Mouse (Mus musculus): ENCODE results near the gene Pigf. TPM values are rescaled to one million over a fixed set of nuclear protein-coding genes. Genes with fewer than 3 reads are reported as not detected.

Gene Pigf
- total and polyA plus RNA-seq, 3 experiments: 3.7 to 22.8 (median 14.7) TPM

- no peak for ATAC-seq (ENCODE audit: extremely low read depth, insufficient number of reproducible peaks, low FRiP score, poor library complexity, severe bottlenecking)
- DNase-seq (ENCODE audit: low spot score): no peak
- H3K27me3 ChIP-seq (ENCODE audit: insufficient read depth, low read length): peaks cover 18% of the 10 kb centered on the region
- TF ChIP-seq TAL1 (conservative IDR thresholded peaks at IDR 0.05; ENCODE audit: low read depth, low read length) (no peak), POLR2AphosphoS5 (IDR thresholded peaks at IDR 0.05; ENCODE audit: insufficient replicate concordance, low read depth, low read length) (no peak), GATA2 (IDR thresholded peaks at IDR 0.05; ENCODE audit: borderline replicate concordance, low read depth, low read length) (no peak), CTCF (IDR thresholded peaks at IDR 0.05; ENCODE audit: low read depth, low read length) (no peak), GATA1 (IDR thresholded peaks at IDR 0.05; ENCODE audit: borderline replicate concordance, low read length) (no peak)
- peaks cover 5% of the 10 kb centered on the region; the same call in 1 of the 2 replicates for H3K4me1 ChIP-seq (ENCODE audit: insufficient read depth, low read depth, low read length)
- H3K36me3 ChIP-seq (replicated peaks): no peaks in the 10 kb centered on the region
- peaks cover 25% of the 10 kb centered on the region for H3K9me3 ChIP-seq (replicated peaks)
- H3K4me3 ChIP-seq (ENCODE audit: low read depth, low read length): no peak overlapping the region
These were observed 57.4 kb downstream of the Pigf start for GRCm38 (mm10) chr17:86967536-86968525.

GRCm38 (mm10) chr17:86967048-86967447, 58.2 kb downstream of the Pigf start:
- H3K9me3 ChIP-seq (replicated peaks): peaks cover 21% of the 10 kb centered on the region
- peaks cover 9% of the 10 kb centered on the region for H3K4me1 ChIP-seq (ENCODE audit: insufficient read depth, low read depth, low read length)
- no peaks in the 10 kb centered on the region for H3K36me3 ChIP-seq (replicated peaks)
- H3K27me3 ChIP-seq (ENCODE audit: insufficient read depth, low read length): peaks cover 21% of the 10 kb centered on the region
- H3K4me3 ChIP-seq (ENCODE audit: low read depth, low read length): no peak overlapping the region
- no peak for DNase-seq (ENCODE audit: low spot score)
- TF ChIP-seq CTCF (IDR thresholded peaks at IDR 0.05; ENCODE audit: low read depth, low read length) (no peak), POLR2AphosphoS5 (IDR thresholded peaks at IDR 0.05; ENCODE audit: insufficient replicate concordance, low read depth, low read length) (no peak), GATA2 (IDR thresholded peaks at IDR 0.05; ENCODE audit: borderline replicate concordance, low read depth, low read length) (no peak), GATA1 (IDR thresholded peaks at IDR 0.05; ENCODE audit: borderline replicate concordance, low read length) (no peak), TAL1 (conservative IDR thresholded peaks at IDR 0.05; ENCODE audit: low read depth, low read length) (no peak)
- ATAC-seq (ENCODE audit: extremely low read depth, insufficient number of reproducible peaks, low FRiP score, poor library complexity, severe bottlenecking): no peak

- Histone ChIP-seq H3K4me1 (ENCODE audit: insufficient read depth, low read depth, low read length) (peaks cover 9% of the 10 kb centered on the region), H3K4me3 (ENCODE audit: low read depth, low read length) (no peak overlapping the region), H3K27me3 (ENCODE audit: insufficient read depth, low read length) (peaks cover 23% of the 10 kb centered on the region), H3K9me3 (replicated peaks) (peaks cover 20% of the 10 kb centered on the region), H3K36me3 (replicated peaks) (no peaks in the 10 kb centered on the region)
- no peak for TF ChIP-seq GATA2 (IDR thresholded peaks at IDR 0.05; ENCODE audit: borderline replicate concordance, low read depth, low read length)
- no peak for TF ChIP-seq POLR2AphosphoS5 (IDR thresholded peaks at IDR 0.05; ENCODE audit: insufficient replicate concordance, low read depth, low read length)
- TF ChIP-seq TAL1 (conservative IDR thresholded peaks at IDR 0.05; ENCODE audit: low read depth, low read length): no peak
- TF ChIP-seq CTCF (IDR thresholded peaks at IDR 0.05; ENCODE audit: low read depth, low read length): no peak
- no peak for TF ChIP-seq GATA1 (IDR thresholded peaks at IDR 0.05; ENCODE audit: borderline replicate concordance, low read length)
- ATAC-seq (ENCODE audit: extremely low read depth, insufficient number of reproducible peaks, low FRiP score, poor library complexity, severe bottlenecking): no peak
- no peak for DNase-seq (ENCODE audit: low spot score)
These were observed 59.2 kb downstream of the Pigf start for GRCm38 (mm10) chr17:86966040-86966439.

- Histone ChIP-seq H3K4me3 (ENCODE audit: low read depth, low read length) (no peak overlapping the region), H3K27me3 (ENCODE audit: insufficient read depth, low read length) (peaks cover 25% of the 10 kb centered on the region), H3K9me3 (replicated peaks) (peaks cover 13% of the 10 kb centered on the region), H3K36me3 (replicated peaks) (no peaks in the 10 kb centered on the region), H3K4me1 (ENCODE audit: insufficient read depth, low read depth, low read length) (peaks cover 9% of the 10 kb centered on the region)
- ATAC-seq (ENCODE audit: extremely low read depth, insufficient number of reproducible peaks, low FRiP score, poor library complexity, severe bottlenecking) (no peak), DNase-seq (ENCODE audit: low spot score) (no peak)
- no peak for TF ChIP-seq GATA1 (IDR thresholded peaks at IDR 0.05; ENCODE audit: borderline replicate concordance, low read length)
- no peak for TF ChIP-seq CTCF (IDR thresholded peaks at IDR 0.05; ENCODE audit: low read depth, low read length)
- TF ChIP-seq POLR2AphosphoS5 (IDR thresholded peaks at IDR 0.05; ENCODE audit: insufficient replicate concordance, low read depth, low read length): no peak
- no peak for TF ChIP-seq TAL1 (conservative IDR thresholded peaks at IDR 0.05; ENCODE audit: low read depth, low read length)
- no peak for TF ChIP-seq GATA2 (IDR thresholded peaks at IDR 0.05; ENCODE audit: borderline replicate concordance, low read depth, low read length)
These were observed 60.1 kb downstream of the Pigf start for GRCm38 (mm10) chr17:86965121-86965520.

GRCm38 (mm10) chr17:86964502-86964901, 60.7 kb downstream of the Pigf start:
- H3K27me3 ChIP-seq (ENCODE audit: insufficient read depth, low read length): peaks cover 25% of the 10 kb centered on the region
- DNase-seq (ENCODE audit: low spot score) (no peak), ATAC-seq (ENCODE audit: extremely low read depth, insufficient number of reproducible peaks, low FRiP score, poor library complexity, severe bottlenecking) (no peak; the same call in 1 of the 2 replicates)
- H3K4me1 ChIP-seq (ENCODE audit: insufficient read depth, low read depth, low read length): peaks cover 9% of the 10 kb centered on the region
- no peaks in the 10 kb centered on the region for H3K36me3 ChIP-seq (replicated peaks)
- H3K4me3 ChIP-seq (ENCODE audit: low read depth, low read length): no peak overlapping the region
- TF ChIP-seq GATA2 (IDR thresholded peaks at IDR 0.05; ENCODE audit: borderline replicate concordance, low read depth, low read length) (no peak), CTCF (IDR thresholded peaks at IDR 0.05; ENCODE audit: low read depth, low read length) (no peak), TAL1 (conservative IDR thresholded peaks at IDR 0.05; ENCODE audit: low read depth, low read length) (no peak), GATA1 (IDR thresholded peaks at IDR 0.05; ENCODE audit: borderline replicate concordance, low read length) (no peak), POLR2AphosphoS5 (IDR thresholded peaks at IDR 0.05; ENCODE audit: insufficient replicate concordance, low read depth, low read length) (no peak)
- peaks cover 12% of the 10 kb centered on the region for H3K9me3 ChIP-seq (replicated peaks)

- Histone ChIP-seq H3K4me1 (ENCODE audit: insufficient read depth, low read depth, low read length) (peaks cover 9% of the 10 kb centered on the region), H3K9me3 (replicated peaks) (peaks cover 12% of the 10 kb centered on the region), H3K36me3 (replicated peaks) (no peaks in the 10 kb centered on the region), H3K4me3 (ENCODE audit: low read depth, low read length) (no peak overlapping the region), H3K27me3 (ENCODE audit: insufficient read depth, low read length) (peaks cover 25% of the 10 kb centered on the region)
- no peak for TF ChIP-seq GATA2 (IDR thresholded peaks at IDR 0.05; ENCODE audit: borderline replicate concordance, low read depth, low read length)
- no peak for TF ChIP-seq CTCF (IDR thresholded peaks at IDR 0.05; ENCODE audit: low read depth, low read length)
- TF ChIP-seq TAL1 (conservative IDR thresholded peaks at IDR 0.05; ENCODE audit: low read depth, low read length): no peak
- TF ChIP-seq POLR2AphosphoS5 (IDR thresholded peaks at IDR 0.05; ENCODE audit: insufficient replicate concordance, low read depth, low read length): no peak
- no peak for TF ChIP-seq GATA1 (IDR thresholded peaks at IDR 0.05; ENCODE audit: borderline replicate concordance, low read length)
- DNase-seq (ENCODE audit: low spot score) (no peak), ATAC-seq (ENCODE audit: extremely low read depth, insufficient number of reproducible peaks, low FRiP score, poor library complexity, severe bottlenecking) (no peak)
These were observed 61.2 kb downstream of the Pigf start for GRCm38 (mm10) chr17:86964041-86964440.
